ENCODE assay signal across 9 mouse cellular contexts in genomic region chr8:108696631-108697410, GRCm38 (mm10).
A peak's percentile ranks its signal among the peaks of the same experiment; 100 is the strongest.
DNase-seq lines count a peak whose midpoint lies in the region; ATAC-seq lines count a peak whose summit lies in the region.
"Had no signal": no experiment of that assay in that cellular context is flagged by ENCODE, and none has a peak within 500 bp of the region (broad histone marks: within the 10 kb centered on the region; RNA-seq: fewer than 3 reads in every experiment).

No protein-coding gene starts in this region.

- H3K27ac ChIP-seq in heart, embryonic 13.5 days (replicated peaks) = no peak overlapping the region
- H3K27ac ChIP-seq in embryonic facial prominence, embryonic 11.5 days (replicated peaks; ENCODE audit: low read depth, low read length) = no peak overlapping the region
- H3K27ac ChIP-seq in hindbrain, embryonic 16.5 days (ENCODE audit: low read depth, low read length) = peak overlapping the region; percentile 75
- peak overlapping the region; percentile 81 for H3K27ac ChIP-seq in midbrain, embryonic 15.5 days

- intact Hi-C loops in heart, postnatal 10 days (cut with DNase I) = loop anchor here (2.0 to 10.0 kb wide), 2 partner anchors 100 to 488 kb away; no protein-coding TSS in a partner anchor
- intact Hi-C loops in gastrocnemius, postnatal 14 days (cut with DNase I; ENCODE audit: low total_unique reads) = no loop called here

- no peak for DNase-seq in heart, postnatal 10 days
- DNase-seq in embryonic facial prominence, embryonic 11.5 days (ENCODE audit: low spot score) = no peak
- DNase-seq in urinary bladder, postnatal 4 days (ENCODE audit: low spot score in 2 of 2) = no peak
- no peak for DNase-seq in gastrocnemius, postnatal 14 days
- no peak for DNase-seq in cerebellum, adult 18-20 months
- DNase-seq: cerebellum, adult 2 months had no signal

- peaks cover 77% of the 10 kb centered on the region for H3K27me3 ChIP-seq in heart, embryonic 13.5 days (replicated peaks)
- H3K27me3 ChIP-seq in embryonic facial prominence, embryonic 11.5 days (ENCODE audit: control insufficient read depth, insufficient read depth, low read length) = peaks cover 11% of the 10 kb centered on the region
- H3K27me3 ChIP-seq in hindbrain, embryonic 16.5 days (replicated peaks; ENCODE audit: control insufficient read depth, insufficient read depth, low read length) = peaks cover 33% of the 10 kb centered on the region
- H3K27me3 ChIP-seq in midbrain, embryonic 15.5 days (replicated peaks) = 0 out of 2 replicates have a peak, but pooled peaks cover 6% of the 10 kb centered on the region

- H3K4me2 ChIP-seq in heart, embryonic 13.5 days = peak overlapping the region; percentile 70
- peak overlapping the region; percentile 44 for H3K4me2 ChIP-seq in embryonic facial prominence, embryonic 11.5 days (ENCODE audit: low read depth, low read length)
- peak overlapping the region; percentile 45 for H3K4me2 ChIP-seq in hindbrain, embryonic 16.5 days (ENCODE audit: low read length)
- H3K4me2 ChIP-seq in midbrain, embryonic 15.5 days = peak overlapping the region; percentile 53

- H3K4me1 ChIP-seq in heart, embryonic 13.5 days = peaks cover 66% of the 10 kb centered on the region
- H3K4me1 ChIP-seq in embryonic facial prominence, embryonic 11.5 days (ENCODE audit: control insufficient read depth, insufficient read depth, low read length) = peaks cover 9% of the 10 kb centered on the region
- H3K4me1 ChIP-seq in hindbrain, embryonic 16.5 days (ENCODE audit: control insufficient read depth, insufficient read depth, low read depth, low read length) = peaks cover 16% of the 10 kb centered on the region
- peaks cover 66% of the 10 kb centered on the region for H3K4me1 ChIP-seq in midbrain, embryonic 15.5 days

- no peak for ATAC-seq in heart, embryonic 13.5 days (ENCODE audit: extremely low read depth, insufficient number of reproducible peaks, low FRiP score, low TSS enrichment)
- ATAC-seq in embryonic facial prominence, embryonic 11.5 days (replicated peaks; ENCODE audit: insufficient number of reproducible peaks, low FRiP score, low TSS enrichment, low read depth) = no peak
- ATAC-seq in hindbrain, embryonic 16.5 days = no peak
- ATAC-seq in midbrain, embryonic 15.5 days (replicated peaks) = no peak

- peak overlapping the region; percentile 47 for H3K4me3 ChIP-seq in heart, embryonic 13.5 days
- peak overlapping the region; percentile 20 for H3K4me3 ChIP-seq in embryonic facial prominence, embryonic 11.5 days (ENCODE audit: low read depth, low read length)
- peak overlapping the region; percentile 26 for H3K4me3 ChIP-seq in hindbrain, embryonic 16.5 days (ENCODE audit: low read length)
- peak overlapping the region; percentile 22; the same call in 1 of the 2 replicates for H3K4me3 ChIP-seq in midbrain, embryonic 15.5 days

- H3K9ac ChIP-seq in heart, embryonic 13.5 days = 0 out of 2 replicates have a peak overlapping the region, but pooled peaks have one; percentile 38
- peak overlapping the region; percentile 46 for H3K9ac ChIP-seq in embryonic facial prominence, embryonic 11.5 days (replicated peaks; ENCODE audit: low read length)
- peak overlapping the region; percentile 41 for H3K9ac ChIP-seq in hindbrain, embryonic 16.5 days (ENCODE audit: low read depth, low read length)
- H3K9ac ChIP-seq in midbrain, embryonic 15.5 days = peak overlapping the region; percentile 38

- H3K9me3 ChIP-seq in heart, embryonic 13.5 days = no peaks in the 10 kb centered on the region
- no peaks in the 10 kb centered on the region for H3K9me3 ChIP-seq in embryonic facial prominence, embryonic 11.5 days (replicated peaks; ENCODE audit: control insufficient read depth, low read length)
- no peaks in the 10 kb centered on the region for H3K9me3 ChIP-seq in hindbrain, embryonic 16.5 days (ENCODE audit: control insufficient read depth, low read length)
- no peaks in the 10 kb centered on the region for H3K9me3 ChIP-seq in midbrain, embryonic 15.5 days

- no peaks in the 10 kb centered on the region for H3K36me3 ChIP-seq in heart, embryonic 13.5 days
- no peaks in the 10 kb centered on the region for H3K36me3 ChIP-seq in embryonic facial prominence, embryonic 11.5 days (replicated peaks; ENCODE audit: control insufficient read depth, insufficient read depth, low read depth, low read length)
- no peaks in the 10 kb centered on the region for H3K36me3 ChIP-seq in hindbrain, embryonic 16.5 days (ENCODE audit: control insufficient read depth, insufficient read depth, low read length)
- H3K36me3 ChIP-seq in midbrain, embryonic 15.5 days (replicated peaks) = no peaks in the 10 kb centered on the region

- WGBS in heart, embryonic 13.5 days = 2% methylated on average over 27 of the region's 27 CpGs
- WGBS in embryonic facial prominence, embryonic 11.5 days = 1% methylated on average over 27 of the region's 27 CpGs
- WGBS in hindbrain, embryonic 16.5 days = 3% methylated on average over 27 of the region's 27 CpGs
- 4% methylated on average over 27 of the region's 27 CpGs for WGBS in midbrain, embryonic 15.5 days

Comparison
In these comparisons a context has a peak if more than half of its experiments do, and no peak if none do; other contexts are left out.
1. H3K27ac ChIP-seq: peak in hindbrain, embryonic 16.5 days (single experiment) and midbrain, embryonic 15.5 days (single experiment); none in heart, embryonic 13.5 days (single experiment) and embryonic facial prominence, embryonic 11.5 days (single experiment).
2. Peak in every context shown above with its lines, with median percentiles within 50 percentile points of each other: H3K4me2 ChIP-seq, H3K4me3 ChIP-seq and H3K9ac ChIP-seq.